Mouse (Mus musculus): ENCODE measurements at regions not wholly inside any gene's neighbourhood (a gene's known extent, or its start where the extent isn't known, plus 50 kb on each side); places are given as distances from the start of the nearest gene placed in this dataset.

GRCm38 (mm10) chr14:46019240-46020025, 359.8 kb upstream of the Gm15217 start:
- H3K4me2 ChIP-seq = peak overlapping the region; percentile 44
- no peak overlapping the region for H3K9ac ChIP-seq
- H3K36me3 ChIP-seq = no peaks in the 10 kb centered on the region
- peaks cover 46% of the 10 kb centered on the region for H3K4me1 ChIP-seq
- peaks cover 11% of the 10 kb centered on the region for H3K27me3 ChIP-seq
- no peaks in the 10 kb centered on the region for H3K9me3 ChIP-seq
- ATAC-seq (ENCODE audit: insufficient number of reproducible peaks, insufficient read depth, low FRiP score, low TSS enrichment, low read depth) = peak; percentile 69
- 15% methylated on average over 14 of the region's 14 CpGs for WGBS
- H3K4me3 ChIP-seq = no peak overlapping the region
- H3K27ac ChIP-seq = peak overlapping the region; percentile 85

GRCm38 (mm10) chr14:46034301-46034700, 344.9 kb upstream of the Gm15217 start:
- H3K9ac ChIP-seq = no peak overlapping the region
- H3K36me3 ChIP-seq = no peaks in the 10 kb centered on the region
- WGBS = 88% methylated on average over 8 of the region's 8 CpGs
- no peak overlapping the region for H3K4me2 ChIP-seq
- H3K4me1 ChIP-seq = peaks cover 25% of the 10 kb centered on the region
- H3K4me3 ChIP-seq = no peak overlapping the region
- no peak overlapping the region for H3K27ac ChIP-seq
- no peaks in the 10 kb centered on the region for H3K9me3 ChIP-seq
- no peaks in the 10 kb centered on the region; the same call in 1 of the 2 replicates for H3K27me3 ChIP-seq
- ATAC-seq (ENCODE audit: insufficient number of reproducible peaks, insufficient read depth, low FRiP score, low TSS enrichment, low read depth) = no peak

GRCm38 (mm10) chr14:46060622-46061381, 318.4 kb upstream of the Gm15217 start:
- H3K4me2 ChIP-seq = no peak overlapping the region
- no peak for ATAC-seq (ENCODE audit: insufficient number of reproducible peaks, insufficient read depth, low FRiP score, low TSS enrichment, low read depth)
- no peaks in the 10 kb centered on the region for H3K27me3 ChIP-seq

GRCm38 (mm10) chr14:46067102-46067801, 312.0 kb upstream of the Gm15217 start:
- ATAC-seq (ENCODE audit: insufficient number of reproducible peaks, insufficient read depth, low FRiP score, low TSS enrichment, low read depth) = no peak
- H3K9ac ChIP-seq = no peak overlapping the region
- H3K27ac ChIP-seq = no peak overlapping the region
- no peak overlapping the region for H3K4me2 ChIP-seq
- no peaks in the 10 kb centered on the region for H3K27me3 ChIP-seq
- no peaks in the 10 kb centered on the region for H3K4me1 ChIP-seq
- no peak overlapping the region for H3K4me3 ChIP-seq
- 56% methylated on average over 5 of the region's 5 CpGs for WGBS
- H3K9me3 ChIP-seq = no peaks in the 10 kb centered on the region
- H3K36me3 ChIP-seq = no peaks in the 10 kb centered on the region

More at GRCm38 (mm10) chr14:46060622-46061381, 318.4 kb upstream of the Gm15217 start:
- Histone ChIP-seq H3K9ac (no peak overlapping the region), H3K4me1 (0 out of 2 replicates have a peak, but pooled peaks cover 4% of the 10 kb centered on the region), H3K4me3 (no peak overlapping the region), H3K9me3 (no peaks in the 10 kb centered on the region), H3K36me3 (no peaks in the 10 kb centered on the region), H3K27ac (no peak overlapping the region)
- 51% methylated on average over 14 of the region's 14 CpGs for WGBS

GRCm38 (mm10) chr14:46071244-46071643, 308.0 kb upstream of the Gm15217 start:
- Histone ChIP-seq H3K4me2 (no peak overlapping the region), H3K27me3 (no peaks in the 10 kb centered on the region), H3K36me3 (no peaks in the 10 kb centered on the region), H3K4me3 (no peak overlapping the region), H3K9me3 (no peaks in the 10 kb centered on the region), H3K27ac (no peak overlapping the region), H3K4me1 (no peaks in the 10 kb centered on the region), H3K9ac (no peak overlapping the region)
- WGBS = 78% methylated on average over 5 of the region's 5 CpGs
- ATAC-seq (ENCODE audit: insufficient number of reproducible peaks, insufficient read depth, low FRiP score, low TSS enrichment, low read depth) = no peak

- Histone ChIP-seq H3K27ac (no peak overlapping the region), H3K9me3 (no peaks in the 10 kb centered on the region), H3K4me1 (no peaks in the 10 kb centered on the region), H3K27me3 (no peaks in the 10 kb centered on the region; the same call in 1 of the 2 replicates), H3K36me3 (no peaks in the 10 kb centered on the region), H3K4me2 (no peak overlapping the region), H3K9ac (no peak overlapping the region), H3K4me3 (no peak overlapping the region)
- no peak for ATAC-seq (ENCODE audit: insufficient number of reproducible peaks, insufficient read depth, low FRiP score, low TSS enrichment, low read depth)
- 85% methylated on average over 2 of the region's 2 CpGs for WGBS
Measured at GRCm38 (mm10) chr14:46076738-46077137, 302.5 kb upstream of the Gm15217 start.

GRCm38 (mm10) chr14:46077406-46078131, 301.6 kb upstream of the Gm15217 start:
- Histone ChIP-seq H3K4me3 (no peak overlapping the region), H3K4me2 (no peak overlapping the region), H3K36me3 (no peaks in the 10 kb centered on the region), H3K9me3 (no peaks in the 10 kb centered on the region), H3K27ac (no peak overlapping the region), H3K9ac (no peak overlapping the region), H3K4me1 (no peaks in the 10 kb centered on the region), H3K27me3 (no peaks in the 10 kb centered on the region; the same call in 1 of the 2 replicates)
- WGBS = 76% methylated on average over 11 of the region's 11 CpGs
- ATAC-seq (ENCODE audit: insufficient number of reproducible peaks, insufficient read depth, low FRiP score, low TSS enrichment, low read depth) = no peak

- Histone ChIP-seq H3K27me3 (no peaks in the 10 kb centered on the region; the same call in 1 of the 2 replicates), H3K4me2 (no peak overlapping the region), H3K36me3 (no peaks in the 10 kb centered on the region), H3K4me1 (no peaks in the 10 kb centered on the region), H3K27ac (no peak overlapping the region), H3K9ac (no peak overlapping the region), H3K9me3 (no peaks in the 10 kb centered on the region), H3K4me3 (no peak overlapping the region)
- no peak for ATAC-seq (ENCODE audit: insufficient number of reproducible peaks, insufficient read depth, low FRiP score, low TSS enrichment, low read depth)
- 83% methylated on average over 5 of the region's 5 CpGs for WGBS
Measured at GRCm38 (mm10) chr14:46082646-46083045, 296.6 kb upstream of the Gm15217 start.

GRCm38 (mm10) chr14:46088968-46089691, 290.1 kb upstream of the Gm15217 start:
- no peaks in the 10 kb centered on the region for H3K36me3 ChIP-seq
- 48% methylated on average over 12 of the region's 12 CpGs for WGBS
- H3K4me1 ChIP-seq = 0 out of 2 replicates have a peak, but pooled peaks cover 3% of the 10 kb centered on the region
- H3K27ac ChIP-seq = no peak overlapping the region
- no peak for ATAC-seq (ENCODE audit: insufficient number of reproducible peaks, insufficient read depth, low FRiP score, low TSS enrichment, low read depth)
- H3K4me3 ChIP-seq = no peak overlapping the region
- H3K4me2 ChIP-seq = no peak overlapping the region
- H3K27me3 ChIP-seq = no peaks in the 10 kb centered on the region
- H3K9ac ChIP-seq = no peak overlapping the region
- H3K9me3 ChIP-seq = no peaks in the 10 kb centered on the region

- no peak for ATAC-seq (ENCODE audit: insufficient number of reproducible peaks, insufficient read depth, low FRiP score, low TSS enrichment, low read depth)
- H3K9ac ChIP-seq = no peak overlapping the region
- H3K4me3 ChIP-seq = no peak overlapping the region
- no peaks in the 10 kb centered on the region for H3K36me3 ChIP-seq
- no peak overlapping the region for H3K27ac ChIP-seq
- no peak overlapping the region for H3K4me2 ChIP-seq
- H3K9me3 ChIP-seq = no peaks in the 10 kb centered on the region
- H3K4me1 ChIP-seq = peaks cover 7% of the 10 kb centered on the region; the same call in 1 of the 2 replicates
- WGBS = 25% methylated on average over 3 of the region's 3 CpGs
- H3K27me3 ChIP-seq = no peaks in the 10 kb centered on the region
Measured at GRCm38 (mm10) chr14:46115950-46116349, 263.3 kb upstream of the Gm15217 start.
